Mouse (Mus musculus): ENCODE data around the gene C2cd2l.
A peak's percentile ranks its signal among the peaks of the same experiment; 100 is the strongest.

- TF ChIP-seq EP300 (IDR thresholded peaks at IDR 0.05) (no peak), CTCF (IDR thresholded peaks at IDR 0.05) (0 out of 2 replicates have a peak, but pooled peaks have one; percentile 15)
These were observed 9.3 kb downstream of the C2cd2l start for GRCm38 (mm10) chr9:44310750-44311135.

Data from lung, postnatal 0 days (tissue).